Mouse (Mus musculus) bone marrow macrophage, adult 2 months (primary cell): ENCODE data around the gene P4ha1.

ENCODE experiments used
- CTCF ChIP-seq: IDR thresholded peaks from 2 replicates; pipeline ENCODE4 v1.5.1; 2012; ENCODE audit warnings: low read depth, mild to moderate bottlenecking, low read length, moderate library complexity
- POLR2A ChIP-seq: IDR thresholded peaks from 2 replicates; pipeline ENCODE4 v1.6.1; 2012; ENCODE audit warnings: mild to moderate bottlenecking, low read depth, low read length, borderline replicate concordance

- TF ChIP-seq CTCF: no peak
- TF ChIP-seq POLR2A: no peak
These were observed 1.4 kb downstream of the P4ha1 start for GRCm38 (mm10) chr10:59324311-59325165.
